Comparison of ENCODE assay signal across 8 mouse cellular contexts in genomic region chrX:169986519-169987367, GRCm38 (mm10). TPM values are rescaled to one million over a fixed set of nuclear protein-coding genes. Genes with fewer than 3 reads are reported as not detected.
DNase-seq lines count a peak whose midpoint lies in the region; ATAC-seq and TF ChIP-seq lines count a peak whose summit lies in the region.
"Not testable (repeated sequence)": the region's sequence is repeated elsewhere in the genome, so short reads cannot be mapped to it uniquely, and the experiment has no call there.

No protein-coding gene starts in this region.

- peak overlapping the region; percentile 1 to 29; a peak in 3 of 4 replicates for H3K4me3 ChIP-seq in ES-E14 (ENCODE audit: insufficient read depth in 1 of 2, low read depth in 1 of 2, low read length in 2 of 2, poor library complexity in 1 of 2, severe bottlenecking in 1 of 2)
- H3K4me3 ChIP-seq in cerebellum, adult 2 months (replicated peaks; ENCODE audit: insufficient read depth, low read depth, low read length) = peak overlapping the region; percentile 50
- H3K4me3 ChIP-seq in forebrain, embryonic 16.5 days (replicated peaks; ENCODE audit: low read length) = peak overlapping the region; percentile 33
- peak overlapping the region; percentile 25 for H3K4me3 ChIP-seq in neural tube, embryonic 13.5 days
- H3K4me3 ChIP-seq in testis, adult 2 months (ENCODE audit: control insufficient read depth, low read depth, low read length) = peak overlapping the region; percentile 68

- H3K36me3 ChIP-seq in ES-E14 (ENCODE audit: control insufficient read depth, insufficient read depth, low read length, poor library complexity, severe bottlenecking) = peaks cover 81% of the 10 kb centered on the region
- H3K36me3 ChIP-seq in forebrain, embryonic 16.5 days (ENCODE audit: control insufficient read depth, insufficient read depth) = peaks cover 44% of the 10 kb centered on the region
- peaks cover 71% of the 10 kb centered on the region for H3K36me3 ChIP-seq in neural tube, embryonic 13.5 days
- not testable (repeated sequence) for H3K36me3 ChIP-seq in testis, adult 2 months (ENCODE audit: control insufficient read depth, insufficient read depth, low read length)

- peak; percentile 95 for ATAC-seq in forebrain, embryonic 16.5 days
- ATAC-seq in neural tube, embryonic 13.5 days (ENCODE audit: low read depth) = peak; percentile 94

- peaks cover 58% of the 10 kb centered on the region for H3K9me3 ChIP-seq in ES-E14 (ENCODE audit: control insufficient read depth, insufficient read depth, low read depth, low read length)
- peaks cover 41% of the 10 kb centered on the region for H3K9me3 ChIP-seq in forebrain, embryonic 16.5 days (ENCODE audit: control insufficient read depth, low read length)
- peaks cover 70% of the 10 kb centered on the region for H3K9me3 ChIP-seq in neural tube, embryonic 13.5 days

- in situ Hi-C loops in ES-E14 (cut with MboI; ENCODE audit: low sequenced_read_pairs in 2 of 2, unreplicated experiment in 2 of 2) = not testable (repeated sequence)

- peak; percentile 89 for DNase-seq in ES-E14 (ENCODE audit: low read depth, low spot score)
- peak; percentile 88 to 92 for DNase-seq in cerebellum, adult 2 months
- peak; percentile 91 to 92 for DNase-seq in heart, postnatal 36 days
- peak; percentile 86 to 92 for DNase-seq in layer of hippocampus, adult 18-20 months (ENCODE audit: low spot score in 2 of 2)
- peak; percentile 87 to 90 for DNase-seq in lung, adult 18-20 months

- WGBS in cerebellum, adult 2 months = 49% methylated on average over 51 of the region's 51 CpGs
- 42% methylated on average over 47 of the region's 51 CpGs for WGBS in forebrain, embryonic 16.5 days
- WGBS in neural tube, embryonic 13.5 days = 58% methylated on average over 51 of the region's 51 CpGs

- H3K4me2 ChIP-seq in forebrain, embryonic 16.5 days (ENCODE audit: low read length) = peak overlapping the region; percentile 36
- peak overlapping the region; percentile 42 for H3K4me2 ChIP-seq in neural tube, embryonic 13.5 days

- H3K9ac ChIP-seq in ES-E14 (ENCODE audit: insufficient read depth, low read depth, low read length, poor library complexity, severe bottlenecking) = peak overlapping the region; percentile 4; the same call in 1 of the 2 replicates
- peak overlapping the region; percentile 20 for H3K9ac ChIP-seq in forebrain, embryonic 16.5 days (replicated peaks; ENCODE audit: low read depth, low read length)
- H3K9ac ChIP-seq in neural tube, embryonic 13.5 days = peak overlapping the region; percentile 38

- not testable (repeated sequence) for H3K4me1 ChIP-seq in ES-E14 (ENCODE audit: control insufficient read depth in 2 of 2, insufficient read depth in 2 of 2, low read length in 2 of 2, poor library complexity in 1 of 2); cerebellum, adult 2 months (ENCODE audit: control insufficient read depth, insufficient read depth, low read length); forebrain, embryonic 16.5 days (replicated peaks; ENCODE audit: control insufficient read depth, insufficient read depth, low read length); neural tube, embryonic 13.5 days (replicated peaks); testis, adult 2 months (ENCODE audit: control insufficient read depth, insufficient read depth, low read length)

- not testable (repeated sequence) for H3K27me3 ChIP-seq in cerebellum, adult 2 months (ENCODE audit: control insufficient read depth, insufficient read depth, low read length); forebrain, embryonic 16.5 days (replicated peaks; ENCODE audit: control insufficient read depth, insufficient read depth, low read length); neural tube, embryonic 13.5 days; testis, adult 2 months (ENCODE audit: control insufficient read depth, insufficient read depth, low read length)

- H3K27ac ChIP-seq in ES-E14 (ENCODE audit: insufficient read depth, low read depth, low read length, poor library complexity, severe bottlenecking) = peak overlapping the region; percentile 8; the same call in 1 of the 2 replicates
- peak overlapping the region; percentile 25 for H3K27ac ChIP-seq in cerebellum, adult 2 months (ENCODE audit: insufficient read depth, low read length)
- peak overlapping the region; percentile 26; the same call in 1 of the 2 replicates for H3K27ac ChIP-seq in forebrain, embryonic 16.5 days (ENCODE audit: low read length)
- peak overlapping the region; percentile 25 for H3K27ac ChIP-seq in neural tube, embryonic 13.5 days (replicated peaks)
- peak overlapping the region; percentile 48; the same call in 1 of the 2 replicates for H3K27ac ChIP-seq in testis, adult 2 months (ENCODE audit: control insufficient read depth, insufficient read depth, low read depth, low read length)

- intact Hi-C loops in heart, postnatal 36 days (cut with DNase I) = loop anchor here (1.0 kb wide), 1 partner anchor 70 kb away; no protein-coding TSS in a partner anchor

- not testable (repeated sequence) for TF ChIP-seq POLR2A in cerebellum, adult 2 months (IDR thresholded peaks at IDR 0.05; ENCODE audit: borderline replicate concordance, insufficient read depth, low read length); testis, adult 2 months (IDR thresholded peaks at IDR 0.05; ENCODE audit: control insufficient read depth, low read depth, low read length)

- not testable (repeated sequence) for TF ChIP-seq CTCF in cerebellum, adult 2 months (IDR thresholded peaks at IDR 0.05; ENCODE audit: borderline replicate concordance, insufficient read depth, low read depth, low read length); testis, adult 2 months (IDR thresholded peaks at IDR 0.05; ENCODE audit: control insufficient read depth, insufficient read depth, insufficient replicate concordance, low read depth, low read length)

RNA-seq across cellular contexts. Expression of gene Gm21887, which starts 22.7 kb away (rescaled TPM):
- total RNA-seq in ES-E14 (2012; rRNA removed) = 165 and 322 TPM in 2 replicates
- polyA plus RNA-seq in cerebellum, adult 2 months (2012; rRNA removed) = 648 and 794 TPM in 2 replicates
- polyA plus RNA-seq in forebrain, embryonic 16.5 days (2015; fragmentation: Nextera tagmentation; extraction: Ambion mirVana) = 174 and 293 TPM in 2 replicates
- total RNA-seq in heart, postnatal 36 days (2021) = 10 to 100 TPM; 31.5 to 40.2 TPM
- 10 to 100 TPM; 48.5 to 82.4 TPM for total RNA-seq in layer of hippocampus, adult 18-20 months (2021)
- 139 and 172 TPM in 2 replicates for polyA plus RNA-seq in neural tube, embryonic 13.5 days (2015; fragmentation: Nextera tagmentation; extraction: Ambion mirVana)
- polyA plus RNA-seq in testis, adult 2 months (2012; rRNA removed) = 44.3 and 111 TPM in 2 replicates

Comparison
In these comparisons a context has a peak if more than half of its experiments do, and no peak if none do; other contexts are left out.
1. Peak in every context shown above with its lines: DNase-seq, ATAC-seq, H3K4me3 ChIP-seq and H3K27ac ChIP-seq.
2. H3K4me3 ChIP-seq: peak in every context shown above with its lines; median percentile 68 in testis, adult 2 months; 50 in cerebellum, adult 2 months; 33 in forebrain, embryonic 16.5 days; 25 in neural tube, embryonic 13.5 days; 15 in ES-E14.